Mouse (Mus musculus) kidney, embryonic 15.5 days (tissue): ENCODE measurements around the gene Aip. TPM values are rescaled to one million over a fixed set of nuclear protein-coding genes. Genes with fewer than 3 reads are reported as not detected.

Experiments used
- ATAC-seq: fragments of 200-750 bp; cut with Nextera tagmentation; replicated peaks from 2 replicates; pipeline ENCODE4 v1.8.0; 2017; ENCODE audit warnings: moderate TSS enrichment; ENCODE audit not compliant: low FRiP score
- H3K27ac ChIP-seq: fragments of 300-500 bp; sonication (generic); 2 replicates; pipeline ENCODE4 v1.5.1; 2015; ENCODE audit warnings: mild to moderate bottlenecking, inconsistent platforms
- H3K27me3 ChIP-seq: fragments of 300-500 bp; sonication (generic); 2 replicates; pipeline ENCODE4 v1.6.1; 2015; ENCODE audit warnings: inconsistent platforms
- H3K36me3 ChIP-seq: fragments of 300-500 bp; sonication (generic); 2 replicates; pipeline ENCODE4 v1.6.1; 2015; ENCODE audit warnings: inconsistent platforms
- H3K4me1 ChIP-seq: fragments of 300-500 bp; sonication (generic); 2 replicates; pipeline ENCODE4 v1.6.1; 2015; ENCODE audit warnings: inconsistent platforms
- H3K4me2 ChIP-seq: fragments of 300-500 bp; sonication (generic); 2 replicates; pipeline ENCODE4 v1.6.1; 2015; ENCODE audit warnings: moderate library complexity, mild to moderate bottlenecking, inconsistent platforms
- H3K4me3 ChIP-seq: fragments of 300-500 bp; sonication (generic); replicated peaks from 2 replicates; pipeline ENCODE4 v1.5.1; 2015; ENCODE audit warnings: mild to moderate bottlenecking, inconsistent platforms
- H3K9ac ChIP-seq: fragments of 300-500 bp; sonication (generic); 2 replicates; pipeline ENCODE4 v1.6.1; 2015; ENCODE audit warnings: mild to moderate bottlenecking, inconsistent platforms
- H3K9me3 ChIP-seq: fragments of 300-500 bp; sonication (generic); replicated peaks from 2 replicates; pipeline ENCODE4 v1.6.1; 2016; ENCODE audit warnings: inconsistent platforms
- WGBS: fragments of 180-500 bp; shearing (Covaris S2); methylation state at CpG from one replicate; pipeline ENCODE4 v1.1.7; 2015; ENCODE audit warnings: mixed read lengths; 5-methylcytosine and 5-hydroxymethylcytosine counted together
- polyA plus RNA-seq: library from polyadenylated mRNA; unstranded; fragments of >200 nt; fragmentation: Nextera tagmentation; extraction: Ambion mirVana; gene quantifications from 2 replicates; pipeline ENCODE4 v1.2.1, GENCODE M21; 2015

Gene Aip
- polyA plus RNA-seq, 1 experiment from 2014 or later: 108 TPM

DNA sequence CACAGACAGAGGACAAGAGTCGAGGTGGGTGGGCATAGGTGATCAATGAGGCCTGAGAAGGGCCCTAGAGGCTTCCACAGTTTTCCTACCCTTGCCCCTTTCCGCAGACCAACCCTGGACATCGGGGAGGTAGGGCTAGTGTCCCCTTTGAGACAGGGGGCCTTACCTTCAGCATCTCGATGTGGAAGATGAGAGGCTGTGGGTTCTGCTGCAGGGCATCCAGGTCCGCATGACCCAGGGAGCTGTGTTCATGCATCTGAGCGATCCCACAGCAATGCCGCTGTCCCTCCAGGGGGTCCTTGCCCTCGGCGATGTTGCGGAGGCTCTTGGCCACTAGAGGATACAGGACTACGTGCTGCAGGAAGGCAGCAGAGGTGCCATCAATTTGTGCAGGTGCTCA, 9.8 kb downstream of the Aip start:
- 91% methylated on average over 11 of the region's 11 CpGs for WGBS
- H3K4me1 ChIP-seq: peaks cover 50% of the 10 kb centered on the region
- no peaks in the 10 kb centered on the region for H3K9me3 ChIP-seq
- no peak overlapping the region for H3K4me2 ChIP-seq
- H3K9ac ChIP-seq: no peak overlapping the region
- H3K36me3 ChIP-seq: peaks cover 66% of the 10 kb centered on the region
- ATAC-seq: no peak
- no peaks in the 10 kb centered on the region for H3K27me3 ChIP-seq
- no peak overlapping the region for H3K4me3 ChIP-seq
- H3K27ac ChIP-seq: no peak overlapping the region

DNA sequence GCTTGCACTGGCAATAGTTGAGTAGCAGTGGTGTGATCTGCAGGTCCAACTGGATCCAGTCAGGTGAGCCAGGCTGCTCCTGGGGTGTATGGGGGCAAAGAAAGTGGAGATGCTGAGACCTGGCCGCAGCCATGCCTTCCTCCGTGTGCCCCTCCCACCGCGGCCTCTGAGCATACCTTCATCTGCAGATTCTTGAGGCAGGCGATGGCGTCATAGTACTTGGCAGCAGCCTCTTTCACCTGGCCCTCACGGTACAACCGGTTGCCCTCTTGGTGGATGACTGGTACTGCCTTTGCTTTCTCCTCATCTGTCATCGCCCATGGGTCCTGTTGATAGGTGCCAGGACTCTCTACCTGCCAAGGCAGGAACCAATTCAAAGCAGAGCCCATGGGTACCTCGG, 10.5 kb downstream of the Aip start:
- H3K9ac ChIP-seq: no peak overlapping the region
- ATAC-seq: no peak
- no peak overlapping the region for H3K4me3 ChIP-seq
- no peak overlapping the region for H3K4me2 ChIP-seq
- WGBS: 94% methylated on average over 10 of the region's 10 CpGs
- H3K36me3 ChIP-seq: peaks cover 66% of the 10 kb centered on the region
- H3K27ac ChIP-seq: peak overlapping the region; percentile 84
- H3K4me1 ChIP-seq: peaks cover 47% of the 10 kb centered on the region
- H3K27me3 ChIP-seq: no peaks in the 10 kb centered on the region
- no peaks in the 10 kb centered on the region for H3K9me3 ChIP-seq

DNA sequence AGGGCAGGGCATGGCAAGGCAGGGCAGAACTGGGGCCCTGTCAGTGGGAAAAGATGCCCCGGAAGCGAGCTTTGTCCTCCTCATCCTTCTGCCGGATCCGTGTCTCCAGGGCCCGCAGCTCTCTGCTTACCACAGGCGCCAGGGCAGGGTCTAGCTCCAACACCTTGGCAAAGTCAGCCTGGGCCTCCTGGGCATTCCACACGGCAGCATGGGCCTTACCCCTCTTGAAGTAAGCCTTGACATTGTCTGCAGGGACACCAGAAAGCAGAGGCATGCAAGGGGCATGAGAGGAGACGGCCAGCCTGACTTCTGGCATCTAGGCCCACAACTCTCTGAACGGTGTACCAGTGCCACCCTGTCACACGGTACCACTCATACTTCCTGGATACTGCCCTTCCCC, 11.1 kb downstream of the Aip start:
- peak overlapping the region; percentile 84 for H3K27ac ChIP-seq
- no peaks in the 10 kb centered on the region for H3K27me3 ChIP-seq
- no peak overlapping the region for H3K4me3 ChIP-seq
- no peaks in the 10 kb centered on the region for H3K9me3 ChIP-seq
- peak overlapping the region; percentile 21; the same call in 1 of the 2 replicates for H3K9ac ChIP-seq
- no peak for ATAC-seq
- peaks cover 51% of the 10 kb centered on the region for H3K4me1 ChIP-seq
- H3K36me3 ChIP-seq: peaks cover 68% of the 10 kb centered on the region
- WGBS: 86% methylated on average over 10 of the region's 10 CpGs
- no peak overlapping the region for H3K4me2 ChIP-seq

DNA sequence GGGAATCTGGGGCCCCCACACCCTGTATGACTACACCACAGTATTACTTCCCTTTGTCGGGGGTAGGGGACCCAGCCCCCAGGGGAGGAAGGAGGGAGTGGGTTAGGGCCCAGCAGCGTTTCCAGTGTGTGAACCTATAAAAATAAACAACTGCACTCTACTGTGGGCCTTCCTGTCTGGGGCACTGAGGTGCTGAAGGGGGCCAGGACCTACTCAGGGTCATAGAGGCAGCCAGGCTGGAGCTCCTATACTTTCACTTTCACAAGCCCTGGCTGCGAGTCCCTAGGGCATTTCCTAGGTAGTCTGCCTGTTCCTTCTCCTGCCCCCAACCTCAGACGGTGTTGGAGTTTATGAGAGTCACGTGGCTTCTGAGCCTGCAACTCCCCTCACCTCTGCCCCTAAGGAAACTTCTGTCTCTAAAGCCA, 11.8 kb downstream of the Aip start:
- Histone ChIP-seq H3K4me2 (peak overlapping the region; percentile 13; the same call in 1 of the 2 replicates), H3K36me3 (peaks cover 66% of the 10 kb centered on the region), H3K4me3 (no peak overlapping the region), H3K27ac (peak overlapping the region; percentile 84), H3K9ac (0 out of 2 replicates have a peak overlapping the region, but pooled peaks have one; percentile 21), H3K27me3 (no peaks in the 10 kb centered on the region), H3K9me3 (no peaks in the 10 kb centered on the region), H3K4me1 (peaks cover 53% of the 10 kb centered on the region)
- ATAC-seq: peak; percentile 69
- 6% methylated on average over 5 of the region's 5 CpGs for whole genome bisulfite sequencing

DNA sequence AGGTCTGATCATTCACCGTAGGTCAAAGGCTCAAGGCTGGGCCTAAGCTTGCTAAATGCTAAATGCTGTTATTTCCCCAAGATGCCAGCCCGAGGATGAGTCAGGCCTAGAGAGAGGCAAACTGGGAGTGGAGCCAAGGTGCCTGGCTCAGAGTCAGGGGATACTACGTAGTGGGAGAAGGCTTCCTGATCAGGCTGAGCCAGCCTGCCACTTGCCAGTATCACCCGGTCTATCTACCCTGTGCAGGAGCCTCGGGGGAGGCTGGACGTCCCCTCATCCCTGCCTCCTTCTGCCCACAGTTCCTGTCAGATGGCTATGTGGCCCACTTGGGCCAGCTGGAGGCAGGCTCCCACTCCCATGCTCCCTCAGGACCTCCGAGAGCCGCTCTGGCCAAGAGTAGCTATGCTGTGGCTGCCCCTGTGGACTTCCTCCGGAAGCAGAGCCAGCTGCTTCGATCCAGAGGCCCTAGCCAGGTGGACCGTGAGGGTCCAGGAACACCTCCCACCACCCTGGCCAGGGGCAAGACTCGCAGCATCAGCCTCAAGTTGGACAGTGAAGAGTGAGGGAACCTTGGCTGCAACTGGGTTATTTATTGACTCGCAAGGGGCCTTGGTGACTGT, 12.4 kb downstream of the Aip start:
- Histone ChIP-seq H3K9me3 (no peaks in the 10 kb centered on the region), H3K36me3 (peaks cover 64% of the 10 kb centered on the region), H3K27ac (peak overlapping the region; percentile 84), H3K4me2 (peak overlapping the region; percentile 13; the same call in 1 of the 2 replicates), H3K9ac (no peak overlapping the region), H3K4me1 (peaks cover 53% of the 10 kb centered on the region), H3K27me3 (no peaks in the 10 kb centered on the region), H3K4me3 (no peak overlapping the region)
- peak; percentile 19; the same call in 1 of the 2 replicates for ATAC-seq
- WGBS: 39% methylated on average over 13 of the region's 13 CpGs

DNA sequence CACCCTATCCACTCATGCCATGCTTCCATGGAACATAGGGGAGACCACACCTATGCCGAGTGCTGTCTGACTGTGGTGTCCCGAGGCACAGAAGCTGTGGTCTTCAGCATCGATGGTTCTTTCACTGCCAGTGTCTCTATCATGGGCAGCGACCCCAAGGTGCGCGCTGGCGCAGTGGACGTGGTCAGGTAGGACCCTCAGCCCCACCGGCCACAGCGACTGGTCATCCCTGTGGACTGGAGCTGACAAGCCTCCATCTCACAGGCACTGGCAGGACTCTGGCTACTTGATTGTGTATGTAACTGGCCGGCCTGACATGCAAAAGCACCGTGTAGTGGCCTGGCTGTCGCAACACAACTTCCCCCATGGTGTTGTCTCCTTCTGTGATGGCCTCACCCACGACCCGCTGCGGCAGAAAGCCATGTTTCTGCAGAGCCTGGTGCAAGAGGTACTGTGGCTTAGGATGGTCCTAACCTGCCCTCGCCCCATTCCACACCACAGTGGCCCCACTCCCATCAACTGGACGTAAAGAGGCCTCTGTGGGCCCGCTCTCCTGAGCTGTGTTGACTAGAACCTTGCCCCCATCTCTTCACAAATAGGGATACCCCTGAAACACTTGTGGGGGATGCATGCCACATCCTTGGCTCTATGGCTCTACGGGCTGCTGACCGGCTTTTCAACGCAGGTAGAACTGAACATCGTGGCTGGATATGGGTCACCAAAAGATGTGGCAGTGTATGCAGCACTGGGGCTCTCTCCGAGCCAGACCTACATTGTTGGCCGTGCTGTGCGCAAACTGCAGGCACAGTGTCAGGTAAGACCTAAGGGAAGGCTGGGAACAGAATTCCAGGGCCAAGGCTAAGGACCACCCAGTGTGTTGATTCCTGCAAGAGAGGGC, 13.3 kb downstream of the Aip start:
- Histone ChIP-seq H3K4me1 (peaks cover 52% of the 10 kb centered on the region), H3K36me3 (peaks cover 60% of the 10 kb centered on the region), H3K4me3 (no peak overlapping the region), H3K9ac (no peak overlapping the region), H3K27ac (peak overlapping the region; percentile 84; the same call in 1 of the 2 replicates), H3K9me3 (no peaks in the 10 kb centered on the region), H3K27me3 (no peaks in the 10 kb centered on the region), H3K4me2 (no peak overlapping the region)
- WGBS: 92% methylated on average over 26 of the region's 26 CpGs
- ATAC-seq: no peak

DNA sequence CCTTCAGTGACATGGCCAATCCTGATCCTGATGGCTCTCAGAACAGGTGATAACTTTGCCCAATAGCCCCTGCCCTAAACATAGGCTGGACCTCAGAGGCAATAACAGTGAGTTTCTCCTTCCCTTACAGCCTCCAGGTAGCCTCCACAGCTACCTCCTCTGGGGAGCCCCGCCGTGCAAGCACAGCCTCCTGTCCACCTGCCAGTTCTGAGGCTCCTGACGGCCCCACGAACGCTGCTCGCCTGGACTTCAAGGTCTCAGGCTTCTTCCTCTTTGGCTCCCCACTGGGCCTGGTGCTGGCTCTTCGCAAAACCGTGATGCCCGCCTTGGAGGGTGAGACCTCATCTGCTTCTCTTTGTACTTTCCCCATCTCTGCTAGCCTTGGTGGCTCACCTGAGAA, 17.1 kb downstream of the Aip start:
- WGBS: 85% methylated on average over 9 of the region's 9 CpGs
- peaks cover 30% of the 10 kb centered on the region for H3K36me3 ChIP-seq
- H3K27ac ChIP-seq: no peak overlapping the region
- H3K4me3 ChIP-seq: no peak overlapping the region
- H3K9me3 ChIP-seq: no peaks in the 10 kb centered on the region
- no peak overlapping the region for H3K4me2 ChIP-seq
- peaks cover 32% of the 10 kb centered on the region for H3K4me1 ChIP-seq
- no peaks in the 10 kb centered on the region for H3K27me3 ChIP-seq
- no peak overlapping the region for H3K9ac ChIP-seq
- no peak for ATAC-seq

DNA sequence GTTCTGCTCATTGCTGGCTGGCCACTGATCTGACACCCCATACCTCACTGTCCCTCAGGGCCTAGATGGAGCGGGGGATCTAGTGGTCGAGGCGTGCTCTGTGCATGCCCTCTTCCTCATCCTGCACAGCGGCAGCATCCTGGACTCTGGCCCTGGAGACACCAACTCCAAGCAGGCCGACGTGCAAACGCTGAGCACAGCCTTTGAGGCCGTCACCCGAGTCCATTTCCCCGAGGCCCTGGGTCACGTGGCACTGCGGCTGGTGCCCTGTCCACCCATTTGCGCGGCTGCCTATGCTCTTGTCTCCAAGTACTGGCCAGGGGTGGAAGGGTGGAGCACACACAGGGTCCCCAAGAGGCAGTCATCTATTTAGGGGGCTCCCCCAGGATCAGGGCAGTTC, 19.0 kb downstream of the Aip start:
- Histone ChIP-seq H3K9me3 (no peaks in the 10 kb centered on the region), H3K4me3 (no peak overlapping the region)
- WGBS: 93% methylated on average over 14 of the region's 14 CpGs

DNA sequence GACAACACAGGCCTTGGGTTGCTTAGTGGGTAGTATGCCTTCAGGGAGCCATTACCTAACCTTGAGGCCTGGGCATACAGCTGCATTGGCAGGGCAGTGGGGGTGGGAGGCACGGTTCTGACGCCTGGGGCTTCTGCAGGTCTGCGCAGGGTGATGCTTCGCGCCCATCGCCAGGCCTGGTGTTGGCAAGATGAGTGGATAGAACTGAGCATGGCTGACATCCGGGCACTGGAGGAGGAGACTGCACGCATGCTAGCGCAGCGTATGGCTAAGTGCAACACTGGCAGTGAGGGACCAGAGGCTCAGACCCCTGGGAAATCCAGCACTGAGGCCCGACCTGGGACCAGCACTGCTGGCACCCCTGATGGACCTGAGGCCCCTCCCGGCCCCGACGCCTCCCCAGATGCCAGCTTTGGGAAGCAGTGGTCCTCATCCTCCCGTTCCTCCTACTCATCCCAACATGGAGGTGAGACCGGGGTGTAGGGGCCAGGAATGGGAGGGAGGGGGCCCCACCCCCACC, 20.9 kb downstream of the Aip start:
- H3K4me3 ChIP-seq: no peak overlapping the region
- no peak overlapping the region for H3K4me2 ChIP-seq
- H3K9ac ChIP-seq: no peak overlapping the region
- ATAC-seq: no peak
- no peaks in the 10 kb centered on the region for H3K9me3 ChIP-seq
- 85% methylated on average over 16 of the region's 16 CpGs for WGBS
- H3K27ac ChIP-seq: no peak overlapping the region
- H3K36me3 ChIP-seq: peaks cover 11% of the 10 kb centered on the region
- H3K4me1 ChIP-seq: peaks cover 29% of the 10 kb centered on the region
- peaks cover 34% of the 10 kb centered on the region for H3K27me3 ChIP-seq

More for the DNA sequence above, 19.0 kb downstream of the Aip start:
- Histone ChIP-seq H3K36me3 (peaks cover 14% of the 10 kb centered on the region), H3K9ac (no peak overlapping the region), H3K27me3 (peaks cover 16% of the 10 kb centered on the region), H3K4me1 (peaks cover 20% of the 10 kb centered on the region; the same call in 1 of the 2 replicates), H3K27ac (no peak overlapping the region), H3K4me2 (no peak overlapping the region)
- no peak for ATAC-seq

DNA sequence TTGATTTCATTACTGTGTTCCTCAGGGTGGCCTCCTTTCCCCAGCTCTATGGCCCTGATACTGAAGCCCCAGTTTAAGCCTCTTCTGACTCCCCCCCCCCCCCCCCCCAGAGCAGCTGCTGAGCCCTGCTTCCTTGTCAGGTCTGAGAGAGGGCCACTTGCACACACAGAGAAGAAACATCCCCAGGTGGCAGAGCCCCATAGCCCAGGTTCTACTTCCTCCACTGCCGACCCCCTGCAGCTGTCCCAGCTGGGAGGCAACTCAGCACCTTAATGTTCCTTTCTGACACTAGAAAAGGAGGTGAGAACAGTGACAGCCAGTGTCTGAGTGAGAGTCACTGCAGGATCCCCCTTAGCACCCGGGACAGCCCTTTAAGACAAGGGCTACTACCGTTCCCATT, 21.9 kb downstream of the Aip start:
- no peak overlapping the region for H3K27ac ChIP-seq
- H3K4me3 ChIP-seq: no peak overlapping the region
- peaks cover 35% of the 10 kb centered on the region for H3K4me1 ChIP-seq
- peaks cover 9% of the 10 kb centered on the region; the same call in 1 of the 2 replicates for H3K36me3 ChIP-seq
- peaks cover 34% of the 10 kb centered on the region for H3K27me3 ChIP-seq
- H3K4me2 ChIP-seq: no peak overlapping the region
- ATAC-seq: no peak
- WGBS: 83% methylated on average over 3 of the region's 3 CpGs
- H3K9me3 ChIP-seq: no peaks in the 10 kb centered on the region
- no peak overlapping the region for H3K9ac ChIP-seq

DNA sequence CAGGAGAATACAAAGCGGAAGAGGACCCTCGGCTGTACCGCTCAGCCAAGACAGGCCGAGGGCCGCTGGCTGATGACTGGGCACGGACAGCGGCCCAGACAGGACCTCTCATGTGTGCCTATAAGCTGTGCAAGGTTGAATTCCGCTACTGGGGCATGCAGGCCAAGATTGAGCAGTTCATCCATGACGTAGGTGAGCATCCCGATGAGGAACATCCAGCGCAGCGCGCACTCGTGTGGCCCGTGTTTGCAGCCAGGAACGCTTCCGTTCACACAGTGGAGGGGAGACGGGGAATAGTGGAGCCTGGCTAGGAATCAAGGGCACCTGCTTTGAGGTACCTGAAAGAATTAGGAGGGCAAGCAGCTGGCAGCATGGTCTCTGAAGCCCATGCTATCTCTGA, 22.4 kb downstream of the Aip start:
- Histone ChIP-seq H3K9ac (no peak overlapping the region), H3K27ac (no peak overlapping the region), H3K36me3 (peaks cover 9% of the 10 kb centered on the region; the same call in 1 of the 2 replicates), H3K4me3 (no peak overlapping the region), H3K9me3 (no peaks in the 10 kb centered on the region), H3K4me1 (peaks cover 40% of the 10 kb centered on the region), H3K4me2 (no peak overlapping the region), H3K27me3 (peaks cover 34% of the 10 kb centered on the region)
- 90% methylated on average over 18 of the region's 18 CpGs for WGBS
- ATAC-seq: no peak

DNA sequence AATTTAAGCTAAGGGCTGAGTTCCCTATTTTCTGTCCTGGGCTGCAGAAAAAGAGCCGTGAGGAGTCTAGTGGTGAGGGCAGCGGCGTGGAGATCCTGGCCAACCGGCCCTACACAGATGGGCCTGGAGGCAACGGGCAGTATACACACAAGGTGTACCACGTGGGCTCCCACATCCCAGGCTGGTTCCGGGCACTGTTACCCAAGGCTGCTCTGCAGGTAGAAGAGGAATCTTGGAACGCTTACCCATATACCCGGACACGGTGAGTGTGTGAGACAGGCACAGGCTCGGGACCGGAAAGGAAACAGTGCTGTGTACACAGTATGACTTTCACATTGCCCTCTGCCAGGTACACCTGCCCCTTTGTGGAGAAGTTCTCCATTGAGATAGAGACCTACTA, 23.0 kb downstream of the Aip start:
- H3K9ac ChIP-seq: no peak overlapping the region
- no peak overlapping the region for H3K4me2 ChIP-seq
- ATAC-seq: no peak
- no peak overlapping the region for H3K27ac ChIP-seq
- H3K4me1 ChIP-seq: peaks cover 47% of the 10 kb centered on the region
- H3K27me3 ChIP-seq: peaks cover 34% of the 10 kb centered on the region
- WGBS: 92% methylated on average over 12 of the region's 12 CpGs
- H3K9me3 ChIP-seq: no peaks in the 10 kb centered on the region
- peaks cover 7% of the 10 kb centered on the region; the same call in 1 of the 2 replicates for H3K36me3 ChIP-seq
- no peak overlapping the region for H3K4me3 ChIP-seq
